Mouse (Mus musculus) left cerebral cortex, adult 18-20 months (tissue): ENCODE measurements around the gene Muc13. TPM values are rescaled to one million over a fixed set of nuclear protein-coding genes. Genes with fewer than 3 reads are reported as not detected.

Experiments
- DNase-seq, 2 experiments: peaks; one replicate each; pipeline ENCODE4 v3.0.0; 2021 to 2022; ENCODE audit warnings: low spot score in 2 of 2, mixed read lengths in 1 of 2
- long read RNA-seq, 2 experiments: library from polyadenylated mRNA; stranded (forward); transcript quantifications; one replicate each; pipeline ENCODE4 v2.0.0; 2021
- total RNA-seq, 2 experiments: library from RNA; stranded (reverse); gene quantifications; 2 replicates each; pipeline ENCODE4 v1.2.3; 2021

Muc13 gene
- total RNA-seq = under 1 TPM; 0.16 to 0.19 TPM
- long read RNA-seq, experiment 1, partial matches to known transcripts = 0 of 2 reads
- long read RNA-seq, experiment 1, other reads (novel, unspliced or antisense) = 2 of 2 reads
- long read RNA-seq, experiment 2, partial matches to known transcripts = 0 of 1 reads
- long read RNA-seq, experiment 2, other reads (novel, unspliced or antisense) = 1 of 1 reads

DNA sequence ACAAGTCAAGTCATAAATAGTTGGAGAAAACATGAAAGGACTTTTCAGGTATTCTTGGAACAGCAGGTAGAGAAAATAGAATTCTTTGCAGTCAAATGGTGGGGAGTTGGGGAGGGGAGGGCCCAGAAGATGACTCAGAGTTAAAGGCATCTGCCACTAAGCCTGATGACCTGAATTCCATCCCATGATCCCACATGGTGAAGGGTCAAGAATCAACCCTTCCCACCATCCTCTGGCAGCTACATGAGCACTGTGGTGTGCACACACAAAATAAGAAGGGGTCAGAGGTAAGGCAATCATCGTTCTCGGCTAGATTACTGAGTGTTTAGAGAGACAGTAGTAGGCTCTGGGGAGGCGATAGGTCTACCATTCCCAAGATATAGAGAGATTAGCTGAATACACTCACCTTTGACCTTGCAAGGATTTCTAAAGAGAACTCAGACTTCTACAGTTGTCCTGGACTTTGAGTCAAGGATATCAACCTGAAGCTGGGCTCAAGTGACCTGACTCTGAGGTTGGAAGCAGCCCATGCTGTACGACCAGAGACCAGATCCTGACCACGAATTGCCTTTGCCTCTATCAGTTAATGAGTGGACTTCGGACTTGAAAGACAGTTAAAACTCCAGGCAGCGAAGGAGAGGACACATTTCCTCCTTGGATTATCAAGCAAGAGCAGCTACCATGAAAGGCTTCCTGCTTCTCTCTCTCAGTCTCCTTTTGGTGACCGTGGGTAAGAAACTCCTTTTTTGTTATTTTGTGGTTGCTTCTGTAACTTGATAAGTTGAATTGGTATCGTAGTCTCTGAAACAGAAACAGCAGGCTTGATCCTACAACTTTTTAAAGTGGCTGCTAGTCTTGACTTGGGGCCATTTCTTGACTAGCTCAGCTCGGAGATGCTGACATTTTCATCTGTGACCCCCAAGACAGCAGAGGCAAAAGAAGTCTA lies at the start of gene Muc13:
Gene Muc13, plus strand, starts transcription at position 192 of the 946 bp plus-strand sequence.
- DNase-seq = no peak

DNA sequence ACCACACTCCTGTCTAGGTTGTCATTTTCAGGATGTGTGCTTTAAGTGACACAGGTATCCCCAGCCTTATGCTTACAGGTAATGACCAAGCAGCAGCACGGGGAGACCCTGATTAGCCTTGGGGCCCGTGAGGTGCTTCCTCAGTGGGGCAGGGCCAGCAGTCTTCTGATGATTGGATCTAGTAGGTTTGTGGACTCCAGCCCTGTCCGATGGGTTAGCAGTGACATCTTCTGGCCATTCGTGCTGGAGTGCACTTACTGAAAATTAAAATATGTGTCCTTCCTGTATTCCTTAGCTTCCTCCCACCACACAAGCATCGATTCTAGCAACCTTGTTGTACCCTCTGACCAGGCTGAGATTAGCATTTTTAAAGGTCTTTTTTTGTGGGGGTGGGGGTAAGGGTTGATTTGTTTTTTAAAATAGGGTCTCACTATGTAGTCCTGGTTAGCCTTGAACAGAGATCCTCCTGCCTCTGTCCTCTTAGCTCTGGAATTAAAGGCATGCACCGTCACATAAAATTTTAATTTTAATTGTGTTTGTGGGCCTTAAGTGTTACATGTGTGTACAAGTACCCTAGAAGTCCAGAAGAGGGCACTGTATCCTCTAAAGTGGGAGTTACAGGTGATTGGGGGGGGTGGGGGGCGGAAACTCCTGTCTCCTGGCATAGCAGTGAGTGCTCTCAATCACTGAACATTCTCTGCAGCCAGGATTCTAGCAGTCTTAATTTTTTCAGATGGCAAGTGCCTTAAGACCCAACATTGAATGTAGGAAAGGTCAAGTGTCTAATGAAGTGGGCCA lies 49.0 kb upstream of the Muc13 start:
- peak; percentile 17 to 49 for DNase-seq

- no peak for DNase-seq
These were observed 48.4 kb upstream of the Muc13 start for GRCm38 (mm10) chr16:33745457-33745856.

- DNase-seq = peak in 1 of 2 experiments; percentile 26
These were observed 47.7 kb upstream of the Muc13 start for GRCm38 (mm10) chr16:33746074-33746676.

DNA sequence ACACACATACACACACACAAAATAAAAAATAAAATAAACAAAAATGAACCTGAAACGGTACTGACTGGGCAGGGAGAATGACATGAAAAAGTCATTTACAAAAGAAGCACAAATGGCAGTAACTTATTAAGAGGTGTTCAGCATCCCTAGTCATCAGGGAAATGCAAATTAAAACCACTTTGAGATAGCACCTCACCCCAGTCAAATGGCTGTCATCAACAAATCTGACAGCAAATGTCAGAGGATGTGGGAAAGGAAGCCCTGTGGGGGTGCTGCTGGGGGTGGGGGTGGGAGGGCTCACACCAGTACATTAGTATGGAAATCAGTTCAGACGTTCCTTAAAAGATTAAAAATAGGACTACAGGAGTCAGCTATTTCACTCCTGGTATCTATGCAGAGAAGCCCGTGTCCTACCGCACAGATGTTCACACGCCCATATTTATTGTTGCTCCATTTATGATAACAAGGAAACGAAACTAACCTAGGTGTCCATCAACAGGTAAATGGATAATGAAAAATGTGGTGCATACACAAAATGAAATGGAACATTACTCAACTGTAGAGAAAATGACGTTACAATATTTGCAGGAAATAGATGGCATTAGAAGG lies 46.4 kb upstream of the Muc13 start:
- DNase-seq = no peak

- no peak for DNase-seq
These were observed 45.8 kb upstream of the Muc13 start for GRCm38 (mm10) chr16:33747994-33748393.

DNA sequence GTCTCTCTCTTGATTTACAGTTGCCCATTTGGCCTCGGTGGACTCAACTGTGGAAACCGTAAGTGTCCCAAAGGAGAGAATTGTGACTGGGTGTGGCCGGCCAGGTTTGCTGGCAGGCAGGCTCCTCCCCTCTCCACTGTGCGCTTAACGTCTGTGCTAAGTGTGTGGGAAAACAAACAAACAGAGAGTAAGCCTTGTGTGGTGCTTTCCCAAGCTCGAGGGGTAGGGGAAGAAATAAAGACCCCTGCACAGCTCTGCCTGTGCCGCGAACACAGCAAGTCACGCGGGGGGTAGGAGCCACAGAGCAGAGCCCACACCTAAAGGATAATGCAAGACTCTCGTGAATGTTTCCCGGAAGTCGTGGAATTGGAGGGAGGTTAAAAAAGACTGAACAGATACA lies 42.7 kb upstream of the Muc13 start:
- DNase-seq = no peak

DNA sequence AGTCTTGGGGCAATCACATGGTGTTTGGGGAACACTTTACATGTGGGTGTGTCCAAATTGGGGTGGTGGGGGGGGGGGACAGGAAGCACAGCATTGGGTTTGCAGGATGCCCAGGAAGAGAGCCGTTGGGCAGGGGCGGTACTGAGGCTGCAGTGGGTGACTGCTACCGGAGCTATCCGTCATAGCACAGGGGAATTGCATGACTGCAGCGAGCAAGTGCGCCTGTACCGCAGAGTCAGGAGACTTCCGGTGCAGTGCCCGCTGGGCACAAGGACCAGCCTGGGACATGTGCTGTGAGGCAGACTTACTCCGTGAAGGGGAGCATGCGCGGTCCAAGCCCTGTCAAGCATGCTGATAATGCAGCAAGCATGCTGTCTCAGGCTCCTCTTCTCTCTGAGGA lies 42.2 kb upstream of the Muc13 start:
- DNase-seq = no peak

DNA sequence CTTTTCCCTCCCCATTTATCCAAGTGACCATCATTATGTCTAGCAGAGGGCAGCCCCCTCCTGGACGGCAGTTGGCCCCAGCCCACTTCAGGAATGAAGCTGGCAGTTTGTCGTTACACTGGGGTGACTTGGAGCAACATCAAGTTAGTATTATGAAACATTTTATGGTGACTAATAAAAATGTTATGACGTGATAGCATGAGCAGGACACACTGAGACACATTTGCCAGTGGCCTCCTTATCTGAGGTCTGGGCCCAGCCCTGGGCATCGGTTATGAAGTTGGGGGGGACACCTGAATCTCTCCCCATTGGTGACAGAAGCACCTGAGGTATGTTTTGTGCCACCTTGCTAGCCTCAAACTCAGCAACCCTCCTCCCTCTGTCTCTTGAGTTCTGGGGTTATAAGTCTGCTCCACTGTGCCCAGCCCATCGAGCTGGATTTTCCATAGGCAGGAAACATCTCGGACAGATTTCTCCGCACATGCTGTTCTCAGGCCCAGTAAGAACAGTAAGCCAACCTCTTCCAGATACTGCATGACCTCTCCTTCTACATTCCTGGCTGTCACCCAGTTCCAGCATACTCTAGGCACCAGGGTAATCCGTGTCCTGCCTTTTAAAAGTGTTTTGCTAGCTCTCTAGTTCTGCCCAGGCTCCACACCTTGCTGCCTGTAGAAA lies 40.8 kb upstream of the Muc13 start:
- DNase-seq = no peak

GRCm38 (mm10) chr16:33755293-33755692 lies 38.5 kb upstream of the Muc13 start:
- DNase-seq = peak; percentile 32 to 64

DNA sequence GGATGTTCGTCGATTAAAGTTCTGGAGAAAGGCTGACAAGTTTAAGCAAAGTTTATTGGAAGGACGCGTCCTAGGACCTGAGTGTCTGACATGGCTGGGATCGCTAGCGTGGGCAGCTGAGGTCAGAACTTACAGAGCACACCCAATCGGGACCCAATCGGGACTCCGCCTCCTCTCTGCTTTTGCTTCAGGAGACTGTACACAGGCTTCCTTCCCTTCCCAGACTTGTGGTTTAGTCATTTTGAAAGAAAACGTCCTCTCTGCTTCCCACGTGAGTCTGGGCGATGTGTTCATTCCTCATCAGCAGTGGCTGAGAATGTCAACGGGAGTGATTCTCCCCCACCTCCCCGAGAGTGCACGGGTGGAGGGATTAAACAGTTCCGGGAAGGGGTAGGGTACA lies 37.9 kb upstream of the Muc13 start:
- DNase-seq = peak; percentile 10 to 26

GRCm38 (mm10) chr16:33756396-33756795 lies 37.4 kb upstream of the Muc13 start:
- peak; percentile 18 to 20 for DNase-seq

GRCm38 (mm10) chr16:33759207-33759606 lies 34.6 kb upstream of the Muc13 start:
- no peak for DNase-seq

DNA sequence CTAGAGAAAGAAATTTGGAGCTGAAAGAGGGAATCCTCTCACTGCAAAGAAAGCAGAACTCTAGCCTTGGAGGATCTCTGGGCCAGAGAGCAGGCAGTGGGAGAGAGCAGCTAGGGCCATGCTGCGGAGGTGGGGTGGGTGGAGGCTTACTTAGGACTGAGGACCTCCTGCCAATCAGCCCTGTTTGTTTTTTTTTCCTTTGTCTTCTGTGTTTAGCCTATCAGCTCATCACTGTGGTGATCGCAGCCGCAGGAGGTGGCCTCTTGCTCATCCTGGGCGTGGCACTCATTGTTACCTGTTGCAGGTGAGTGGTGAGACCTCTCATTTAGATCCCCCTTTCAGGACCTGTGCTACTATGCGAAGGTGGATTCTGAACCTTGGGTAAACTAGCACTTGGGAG lies 33.3 kb upstream of the Muc13 start:
- no peak for DNase-seq

- DNase-seq = no peak
These were observed 32.8 kb upstream of the Muc13 start for GRCm38 (mm10) chr16:33760996-33761395.

GRCm38 (mm10) chr16:33764501-33765193 lies 29.2 kb upstream of the Muc13 start:
- no peak for DNase-seq

GRCm38 (mm10) chr16:33765477-33765876 lies 28.4 kb upstream of the Muc13 start:
- no peak for DNase-seq

DNA sequence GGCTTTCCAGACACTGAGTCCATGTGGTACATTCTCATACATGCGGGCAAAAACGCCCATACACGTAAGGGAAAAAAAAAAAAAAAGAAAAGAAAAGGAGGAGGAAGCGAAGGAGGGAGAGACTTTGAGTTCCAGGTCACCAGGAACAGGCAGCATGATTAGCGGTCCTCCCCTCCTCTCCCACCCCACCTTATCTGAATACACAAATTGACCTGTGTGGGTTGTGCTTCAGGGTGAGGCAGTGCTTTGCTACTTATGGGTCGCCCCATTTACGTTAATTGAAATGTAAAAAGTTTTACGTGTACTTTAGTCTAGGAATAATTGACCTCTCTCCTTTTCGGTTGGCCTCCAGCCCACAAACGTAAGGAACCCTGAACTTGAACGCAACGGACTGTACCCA lies 27.5 kb upstream of the Muc13 start:
- no peak for DNase-seq

DNA sequence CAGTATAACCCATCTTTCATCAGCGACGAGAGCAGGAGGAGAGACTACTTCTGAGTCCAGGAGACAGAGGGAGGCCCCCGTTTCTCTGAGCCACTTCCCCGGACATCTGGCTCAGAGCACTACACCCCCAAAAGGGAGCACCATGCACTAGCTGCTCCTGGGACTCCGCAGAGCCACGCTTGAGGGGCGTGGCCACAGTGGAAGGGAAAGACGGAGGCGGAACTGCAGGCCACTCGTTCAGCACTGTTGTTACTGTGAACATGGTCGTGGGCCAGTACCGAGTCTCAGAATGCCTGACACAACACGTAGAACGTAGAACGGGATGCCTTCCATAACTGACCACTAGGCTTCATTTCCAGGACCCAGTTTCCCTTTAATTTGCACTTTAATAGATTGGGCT lies 27.1 kb upstream of the Muc13 start:
- no peak for DNase-seq
